Mouse (Mus musculus) hindbrain, embryonic 11.5 days (tissue): ENCODE results near the gene Dcun1d2. TPM values are rescaled to one million over a fixed set of nuclear protein-coding genes. Genes with fewer than 3 reads are reported as not detected.

Source experiments
- ATAC-seq: fragments of 200-750 bp; cut with Nextera tagmentation; 2 replicates; pipeline ENCODE4 v1.8.0; 2017; ENCODE audit warnings: mild to moderate bottlenecking, moderate TSS enrichment, moderate library complexity; ENCODE audit not compliant: low FRiP score
- DNase-seq: peaks from one replicate; pipeline ENCODE4 v3.0.0-alpha.2; 2015; ENCODE audit warnings: low spot score
- H3K27ac ChIP-seq: fragments of 300-500 bp; sonication (generic); 2 replicates; pipeline ENCODE4 v1.5.1; 2014; ENCODE audit warnings: mild to moderate bottlenecking, low read depth, low read length
- H3K27me3 ChIP-seq: fragments of 300-500 bp; sonication (generic); 2 replicates; pipeline ENCODE4 v1.6.1; 2014; ENCODE audit warnings: mild to moderate bottlenecking, low read length, moderate library complexity, mixed read lengths; ENCODE audit not compliant: control insufficient read depth, insufficient read depth
- H3K36me3 ChIP-seq: fragments of 300-500 bp; sonication (generic); 2 replicates; pipeline ENCODE4 v1.6.1; 2014; ENCODE audit warnings: mild to moderate bottlenecking, low read length, moderate library complexity, mixed read lengths; ENCODE audit not compliant: control insufficient read depth, insufficient read depth
- H3K4me1 ChIP-seq: fragments of 300-500 bp; sonication (generic); replicated peaks from 2 replicates; pipeline ENCODE4 v1.6.1; 2014; ENCODE audit warnings: low read length, mixed read lengths; ENCODE audit not compliant: control insufficient read depth, insufficient read depth
- H3K4me2 ChIP-seq: fragments of 300-500 bp; sonication (generic); replicated peaks from 2 replicates; pipeline ENCODE4 v1.6.1; 2014; ENCODE audit warnings: mild to moderate bottlenecking, low read depth, low read length
- H3K4me3 ChIP-seq: fragments of 300-500 bp; sonication (generic); 2 replicates; pipeline ENCODE4 v1.5.1; 2014; ENCODE audit warnings: low read depth, low read length
- H3K9ac ChIP-seq: fragments of 300-500 bp; sonication (generic); 2 replicates; pipeline ENCODE4 v1.6.1; 2014; ENCODE audit warnings: low read depth, low read length
- H3K9me3 ChIP-seq: fragments of 300-500 bp; sonication (generic); 2 replicates; pipeline ENCODE4 v1.6.1; 2016; ENCODE audit warnings: low read length; ENCODE audit not compliant: control insufficient read depth
- whole genome bisulfite sequencing: fragments of 180-500 bp; shearing (Covaris S2); extraction: QIAGEN DNeasy Blood & Tissue Kit; methylation state at CpG from one replicate; pipeline ENCODE4 v1.1.7; 2014; 5-methylcytosine and 5-hydroxymethylcytosine counted together
- polyA plus RNA-seq: library from polyadenylated mRNA; unstranded; fragments of >200 nt; fragmentation: Nextera tagmentation; extraction: Ambion mirVana; gene quantifications from 2 replicates; pipeline ENCODE4 v1.2.1, GENCODE M21; 2014

The Dcun1d2 gene
- polyA plus RNA-seq, 1 experiment from 2014 or later = 30.2 TPM

DNA sequence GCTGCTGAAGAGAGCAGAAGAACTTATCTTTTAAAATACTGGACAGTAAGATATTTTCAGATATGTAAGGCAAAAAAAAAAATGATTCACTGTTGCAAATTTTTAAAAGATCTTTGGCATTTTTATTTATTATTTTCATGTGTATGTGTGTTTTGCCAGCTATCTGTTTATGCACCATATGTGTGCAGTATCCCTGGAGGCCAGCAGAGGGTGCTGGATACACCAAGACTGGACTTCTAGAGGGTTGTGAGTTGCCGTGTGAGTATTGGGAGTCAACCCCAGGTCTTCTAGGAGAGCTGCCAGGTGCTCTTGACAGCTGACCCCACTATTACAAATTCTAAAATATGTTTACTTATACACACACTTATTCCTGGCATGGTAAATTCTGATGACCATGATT is 4.7 kb downstream of the Dcun1d2 start:
- ATAC-seq = no peak
- WGBS = 86% methylated on average over 1 of the region's 1 CpGs
- Histone ChIP-seq H3K4me3 (no peak overlapping the region), H3K27me3 (no peaks in the 10 kb centered on the region), H3K9me3 (no peaks in the 10 kb centered on the region), H3K27ac (no peak overlapping the region), H3K9ac (no peak overlapping the region), H3K4me2 (no peak overlapping the region), H3K36me3 (no peaks in the 10 kb centered on the region), H3K4me1 (peaks cover 5% of the 10 kb centered on the region; the same call in 1 of the 2 replicates)
- no peak for DNase-seq

DNA sequence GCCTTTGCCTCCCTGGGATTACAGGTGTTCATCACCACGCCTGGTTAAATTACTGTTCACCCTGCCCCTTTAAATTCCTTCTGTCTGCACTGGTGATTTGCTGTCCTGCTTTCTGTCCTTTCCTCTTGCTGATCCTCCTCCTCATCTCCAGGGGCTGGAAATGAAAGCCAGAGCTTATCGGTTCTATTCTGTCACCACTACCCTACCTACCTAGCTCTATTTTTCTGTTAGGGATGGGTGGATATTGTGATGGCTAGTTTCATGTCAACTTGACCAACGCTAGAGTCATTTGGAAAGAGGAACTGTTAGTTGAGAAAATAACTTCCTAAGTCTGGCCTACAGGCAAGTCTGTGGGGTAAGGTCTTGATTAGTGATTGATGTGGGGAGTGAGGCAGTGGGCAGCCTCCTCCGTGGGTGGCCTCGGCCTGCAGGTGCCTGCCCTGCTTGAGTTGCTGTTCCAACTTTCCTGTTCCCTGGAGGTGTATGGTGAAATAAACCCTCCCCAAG is 10.9 kb downstream of the Dcun1d2 start:
- Histone ChIP-seq H3K4me1 (no peaks in the 10 kb centered on the region), H3K27ac (no peak overlapping the region), H3K27me3 (no peaks in the 10 kb centered on the region), H3K36me3 (no peaks in the 10 kb centered on the region), H3K9ac (no peak overlapping the region), H3K4me3 (no peak overlapping the region), H3K4me2 (no peak overlapping the region), H3K9me3 (no peaks in the 10 kb centered on the region)
- DNase-seq = no peak
- 90% methylated on average over 5 of the region's 5 CpGs for WGBS
- no peak for ATAC-seq

DNA sequence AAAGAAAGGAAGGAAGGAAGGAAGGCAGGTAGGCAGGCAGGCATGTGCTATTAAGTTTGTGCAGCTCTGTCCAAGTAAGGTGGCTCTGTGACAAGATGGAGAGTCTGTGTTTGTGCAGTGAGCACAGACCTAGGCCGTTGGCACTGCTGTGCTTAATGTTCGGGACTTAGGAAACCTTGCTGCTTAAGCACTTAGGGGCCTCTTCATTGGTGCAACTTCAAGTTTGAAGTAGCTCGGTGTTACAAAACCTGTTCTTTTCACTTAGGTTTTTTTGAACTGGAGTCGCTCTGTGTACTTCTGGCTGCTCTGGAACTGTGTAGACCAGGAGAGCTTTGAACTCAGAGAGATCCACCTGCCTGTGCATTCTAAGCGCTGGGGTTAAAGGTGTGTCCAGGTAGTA is 15.1 kb downstream of the Dcun1d2 start:
- H3K4me2 ChIP-seq = no peak overlapping the region
- no peak overlapping the region for H3K4me3 ChIP-seq
- no peaks in the 10 kb centered on the region for H3K4me1 ChIP-seq
- H3K9ac ChIP-seq = no peak overlapping the region
- H3K27ac ChIP-seq = no peak overlapping the region
- no peaks in the 10 kb centered on the region for H3K27me3 ChIP-seq
- H3K36me3 ChIP-seq = peaks cover 3% of the 10 kb centered on the region; the same call in 1 of the 2 replicates
- 90% methylated on average over 5 of the region's 5 CpGs for WGBS
- DNase-seq = no peak
- H3K9me3 ChIP-seq = no peaks in the 10 kb centered on the region
- no peak for ATAC-seq

DNA sequence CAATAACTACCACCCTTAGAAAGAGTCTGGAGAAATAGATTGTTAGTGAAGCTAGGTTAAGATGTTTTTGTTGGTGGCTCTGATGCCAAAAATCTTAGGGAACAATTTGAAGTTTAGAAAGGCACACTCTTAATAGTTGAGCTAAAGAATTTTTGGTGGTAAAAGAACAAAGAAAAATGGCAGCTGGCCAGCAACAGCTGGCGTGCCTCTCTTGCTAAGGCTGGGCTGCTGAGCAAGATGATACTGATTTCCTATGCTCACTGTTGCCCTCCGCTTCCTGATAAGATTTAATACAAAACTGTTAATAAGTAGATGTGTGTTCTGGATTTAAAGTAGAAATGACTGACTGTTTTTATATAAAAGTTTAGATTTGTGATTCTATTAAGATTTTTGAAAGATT is 20.4 kb downstream of the Dcun1d2 start:
- ATAC-seq = no peak
- 92% methylated on average over 2 of the region's 2 CpGs for WGBS
- peaks cover 3% of the 10 kb centered on the region; the same call in 1 of the 2 replicates for H3K36me3 ChIP-seq

DNA sequence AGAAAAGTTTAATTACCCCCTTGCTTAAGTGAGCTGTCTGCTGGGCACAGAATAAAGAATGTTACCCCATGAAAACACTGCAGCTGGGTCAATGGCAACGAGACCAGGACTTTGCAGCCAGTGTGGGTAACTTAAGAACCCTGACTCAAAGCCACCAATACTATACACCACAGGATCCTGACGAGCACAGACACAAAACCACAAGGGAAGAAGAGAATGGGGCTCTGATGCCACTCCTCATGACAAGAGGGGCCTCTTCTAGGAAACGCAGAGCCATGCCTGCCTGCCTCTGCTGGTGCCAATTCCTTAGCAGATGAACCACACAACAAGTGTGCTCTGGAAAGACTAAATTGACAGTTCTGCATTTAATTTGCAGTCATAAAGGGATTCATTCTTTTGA is 24.6 kb downstream of the Dcun1d2 start:
- DNase-seq (no peak), ATAC-seq (no peak)
- H3K9ac ChIP-seq = no peak overlapping the region
- no peaks in the 10 kb centered on the region for H3K27me3 ChIP-seq
- no peak overlapping the region for H3K27ac ChIP-seq
- H3K4me2 ChIP-seq = no peak overlapping the region
- H3K4me1 ChIP-seq = no peaks in the 10 kb centered on the region
- H3K9me3 ChIP-seq = no peaks in the 10 kb centered on the region
- H3K36me3 ChIP-seq = no peaks in the 10 kb centered on the region
- WGBS = 80% methylated on average over 3 of the region's 3 CpGs
- H3K4me3 ChIP-seq = no peak overlapping the region

More for the DNA sequence above, 20.4 kb downstream of the Dcun1d2 start:
- Histone ChIP-seq H3K4me2 (no peak overlapping the region), H3K4me3 (no peak overlapping the region), H3K27ac (no peak overlapping the region), H3K4me1 (no peaks in the 10 kb centered on the region), H3K9ac (no peak overlapping the region), H3K9me3 (no peaks in the 10 kb centered on the region), H3K27me3 (no peaks in the 10 kb centered on the region)
- no peak for DNase-seq

DNA sequence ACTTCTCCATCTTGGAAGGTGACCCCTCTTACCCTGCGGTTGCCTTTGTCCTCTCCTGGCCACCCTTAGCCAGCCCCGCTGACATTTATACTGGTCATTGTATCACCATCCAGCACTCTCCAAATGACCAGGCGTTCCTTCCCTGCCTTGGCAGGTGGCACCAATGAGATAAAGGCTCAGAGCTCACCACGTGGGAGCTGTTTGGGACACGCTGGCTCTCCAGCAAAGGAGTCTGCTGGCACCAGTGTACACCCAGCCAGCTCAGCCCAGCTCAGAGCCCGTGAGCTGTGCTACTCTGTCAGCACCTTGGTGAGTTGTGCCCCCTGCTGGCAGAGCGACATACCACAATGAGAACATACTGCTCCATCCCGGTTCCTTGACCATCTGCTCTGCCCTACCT is 33.9 kb downstream of the Dcun1d2 start, which contains the start of gene Adprhl1:
Gene Adprhl1 (minus strand): TSS at position 144 of the 400 bp plus-strand sequence.
- Histone ChIP-seq H3K27me3 (no peaks in the 10 kb centered on the region), H3K4me3 (no peak within 1 kb of the TSS), H3K36me3 (no peaks in the 10 kb centered on the region; the same call in 1 of the 2 replicates), H3K9me3 (no peaks in the 10 kb centered on the region), H3K4me2 (no peak within 1 kb of the TSS), H3K9ac (no peak within 1 kb of the TSS), H3K4me1 (no peaks in the 10 kb centered on the region), H3K27ac (no peak within 1 kb of the TSS)
- ATAC-seq = 0 out of 2 replicates have a peak, but pooled peaks have one; percentile 30
- WGBS = 41% methylated on average over 8 of the region's 8 CpGs
- peak; percentile 72 for DNase-seq

DNA sequence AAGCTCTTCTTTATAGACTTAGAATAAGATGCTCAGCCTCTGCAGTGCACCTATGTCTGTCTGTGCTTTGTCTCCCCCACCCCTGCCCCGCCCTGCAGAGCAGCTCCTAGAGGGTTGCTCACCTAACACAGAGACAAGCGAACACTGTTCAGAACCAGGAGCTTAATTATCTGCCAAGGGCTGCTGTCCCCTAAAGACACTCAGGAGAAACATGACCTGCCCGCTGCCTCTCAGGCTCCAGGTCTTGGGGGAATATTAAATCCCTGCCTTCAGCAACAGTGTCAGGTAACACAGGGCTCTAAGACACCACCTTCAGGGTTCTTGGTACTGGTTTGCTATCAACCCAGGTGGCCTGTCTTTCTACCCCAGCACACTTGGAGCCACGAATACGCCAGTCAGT is 34.5 kb downstream of the Dcun1d2 start:
- no peaks in the 10 kb centered on the region for H3K9me3 ChIP-seq
- H3K27me3 ChIP-seq = no peaks in the 10 kb centered on the region
- DNase-seq = no peak
- H3K27ac ChIP-seq = no peak overlapping the region
- WGBS = 78% methylated on average over 5 of the region's 5 CpGs
- H3K9ac ChIP-seq = no peak overlapping the region
- no peaks in the 10 kb centered on the region for H3K4me1 ChIP-seq
- H3K4me3 ChIP-seq = no peak overlapping the region
- H3K36me3 ChIP-seq = no peaks in the 10 kb centered on the region; the same call in 1 of the 2 replicates
- no peak overlapping the region for H3K4me2 ChIP-seq
- ATAC-seq = no peak

DNA sequence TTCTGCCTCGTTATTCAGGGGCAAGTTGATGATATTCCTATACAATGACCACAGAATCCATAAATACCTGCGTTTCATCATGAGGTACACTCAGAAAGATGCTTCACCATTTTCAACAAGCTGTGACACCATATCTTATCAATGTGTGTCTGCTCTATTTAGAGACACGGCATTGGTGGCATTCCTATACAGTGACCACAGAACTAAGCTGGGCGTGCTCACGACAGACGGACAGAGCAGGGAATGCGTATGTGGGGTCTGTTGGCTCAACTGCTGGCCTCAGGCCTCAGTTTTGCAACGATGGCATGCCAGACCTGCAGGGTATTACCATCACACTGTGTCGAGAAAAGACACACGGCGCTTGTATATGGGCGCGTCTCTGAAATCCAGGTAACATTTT is 35.1 kb downstream of the Dcun1d2 start:
- Histone ChIP-seq H3K9ac (no peak overlapping the region), H3K36me3 (no peaks in the 10 kb centered on the region; the same call in 1 of the 2 replicates), H3K9me3 (no peaks in the 10 kb centered on the region), H3K4me1 (no peaks in the 10 kb centered on the region), H3K4me3 (no peak overlapping the region), H3K27ac (no peak overlapping the region), H3K27me3 (no peaks in the 10 kb centered on the region), H3K4me2 (no peak overlapping the region)
- no peak for ATAC-seq
- 93% methylated on average over 13 of the region's 13 CpGs for WGBS
- DNase-seq = no peak

DNA sequence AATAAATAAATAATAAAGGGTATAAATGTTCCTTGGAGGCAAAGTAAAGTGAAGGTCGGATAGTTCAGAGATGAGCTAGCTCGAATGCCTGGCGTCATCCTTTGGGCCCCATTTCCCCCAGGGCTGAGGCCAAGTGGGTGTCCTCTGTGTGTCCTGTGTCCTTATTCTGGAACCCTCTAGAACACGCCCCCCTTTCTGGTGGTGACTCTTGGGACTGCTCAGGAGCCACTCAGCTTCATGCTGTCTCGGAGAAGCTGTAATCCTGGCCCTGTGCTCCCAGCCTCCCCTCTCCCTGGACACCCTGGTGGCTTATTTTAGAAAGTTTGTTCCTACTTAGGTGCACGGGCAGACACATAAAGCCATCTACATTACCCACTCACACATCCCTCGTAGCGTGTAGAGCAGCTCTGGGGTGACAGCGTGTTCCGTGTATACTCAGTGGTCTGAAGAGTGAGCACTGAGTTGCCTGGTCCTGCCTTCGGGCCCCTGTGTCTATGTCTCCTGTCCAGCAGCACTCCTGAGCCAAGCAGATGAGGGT is 43.5 kb downstream of the Dcun1d2 start:
- Histone ChIP-seq H3K27me3 (no peaks in the 10 kb centered on the region), H3K4me1 (no peaks in the 10 kb centered on the region), H3K9ac (no peak overlapping the region), H3K9me3 (no peaks in the 10 kb centered on the region), H3K36me3 (no peaks in the 10 kb centered on the region), H3K4me2 (no peak overlapping the region), H3K27ac (no peak overlapping the region), H3K4me3 (no peak overlapping the region)
- WGBS = 88% methylated on average over 11 of the region's 11 CpGs
- no peak for ATAC-seq
- DNase-seq = no peak
